Mouse (Mus musculus) midbrain, embryonic 12.5 days (tissue): ENCODE data around the gene Acsm3. TPM values are rescaled to one million over a fixed set of nuclear protein-coding genes. Genes with fewer than 3 reads are reported as not detected.

Experiments used
- ATAC-seq: fragments of 200-750 bp; cut with Nextera tagmentation; 2 replicates; pipeline ENCODE4 v1.8.0; 2017; ENCODE audit warnings: low read depth, moderate TSS enrichment, moderate library complexity; ENCODE audit not compliant: low FRiP score
- H3K27ac ChIP-seq: fragments of 300-500 bp; sonication (generic); replicated peaks from 2 replicates; pipeline ENCODE4 v1.5.1; 2016; ENCODE audit warnings: mild to moderate bottlenecking
- H3K27me3 ChIP-seq: fragments of 300-500 bp; sonication (generic); 2 replicates; pipeline ENCODE4 v1.6.1; 2016; ENCODE audit warnings: mild to moderate bottlenecking
- H3K36me3 ChIP-seq: fragments of 300-500 bp; sonication (generic); 2 replicates; pipeline ENCODE4 v1.6.1; 2016
- H3K4me1 ChIP-seq: fragments of 300-500 bp; sonication (generic); 2 replicates; pipeline ENCODE4 v1.6.1; 2016
- H3K4me2 ChIP-seq: fragments of 300-500 bp; sonication (generic); replicated peaks from 2 replicates; pipeline ENCODE4 v1.6.1; 2016; ENCODE audit warnings: mild to moderate bottlenecking, moderate library complexity
- H3K4me3 ChIP-seq: fragments of 300-500 bp; sonication (generic); 2 replicates; pipeline ENCODE4 v1.5.1; 2016; ENCODE audit warnings: mild to moderate bottlenecking
- H3K9ac ChIP-seq: fragments of 300-500 bp; sonication (generic); replicated peaks from 2 replicates; pipeline ENCODE4 v1.6.1; 2016; ENCODE audit warnings: mild to moderate bottlenecking, moderate library complexity
- H3K9me3 ChIP-seq: fragments of 300-500 bp; sonication (generic); 2 replicates; pipeline ENCODE4 v1.6.1; 2016; ENCODE audit warnings: mild to moderate bottlenecking
- WGBS: fragments of 180-500 bp; shearing (Covaris S2); methylation state at CpG from one replicate; pipeline ENCODE4 v1.1.7; 2016; 5-methylcytosine and 5-hydroxymethylcytosine counted together
- polyA plus RNA-seq: library from polyadenylated mRNA; unstranded; fragments of >200 nt; fragmentation: Nextera tagmentation; extraction: Ambion mirVana; gene quantifications from 2 replicates; pipeline ENCODE4 v1.2.1, GENCODE M21; 2016

Acsm3 gene
- polyA plus RNA-seq, 1 experiment from 2014 or later, result 0.14 TPM

- Histone ChIP-seq H3K27me3 (no peaks in the 10 kb centered on the region), H3K36me3 (peaks cover 7% of the 10 kb centered on the region; the same call in 1 of the 2 replicates), H3K4me3 (no peak overlapping the region), H3K27ac (no peak overlapping the region), H3K4me2 (no peak overlapping the region), H3K9ac (no peak overlapping the region), H3K9me3 (no peaks in the 10 kb centered on the region), H3K4me1 (no peaks in the 10 kb centered on the region)
- WGBS, result 95% methylated on average over 3 of the region's 3 CpGs
- no peak for ATAC-seq
These were observed 40.3 kb downstream of the Acsm3 start for GRCm38 (mm10) chr7:119800991-119801390.

GRCm38 (mm10) chr7:119807396-119807795 lies 46.7 kb downstream of the Acsm3 start:
- 96% methylated on average over 5 of the region's 5 CpGs for WGBS
- ATAC-seq, result no peak

GRCm38 (mm10) chr7:119808723-119809122 lies 48.0 kb downstream of the Acsm3 start:
- Histone ChIP-seq H3K27me3 (no peaks in the 10 kb centered on the region), H3K9ac (no peak overlapping the region), H3K27ac (no peak overlapping the region), H3K4me2 (no peak overlapping the region), H3K9me3 (no peaks in the 10 kb centered on the region), H3K4me1 (no peaks in the 10 kb centered on the region), H3K36me3 (peaks cover 26% of the 10 kb centered on the region), H3K4me3 (no peak overlapping the region)
- 90% methylated on average over 3 of the region's 3 CpGs for WGBS
- ATAC-seq, result no peak

More at GRCm38 (mm10) chr7:119807396-119807795, 46.7 kb downstream of the Acsm3 start:
- Histone ChIP-seq H3K4me1 (no peaks in the 10 kb centered on the region), H3K4me3 (no peak overlapping the region), H3K27me3 (no peaks in the 10 kb centered on the region), H3K27ac (no peak overlapping the region), H3K4me2 (no peak overlapping the region), H3K36me3 (peaks cover 26% of the 10 kb centered on the region), H3K9ac (no peak overlapping the region), H3K9me3 (no peaks in the 10 kb centered on the region)

- H3K4me2 ChIP-seq, result no peak overlapping the region
- no peaks in the 10 kb centered on the region for H3K9me3 ChIP-seq
- no peaks in the 10 kb centered on the region for H3K4me1 ChIP-seq
- ATAC-seq, result no peak
- H3K9ac ChIP-seq, result no peak overlapping the region
- 0 out of 2 replicates have a peak, but pooled peaks cover 9% of the 10 kb centered on the region for H3K36me3 ChIP-seq
- no peak overlapping the region for H3K4me3 ChIP-seq
- 97% methylated on average over 1 of the region's 1 CpGs for WGBS
- no peaks in the 10 kb centered on the region for H3K27me3 ChIP-seq
- no peak overlapping the region for H3K27ac ChIP-seq
These were observed 74.6 kb downstream of the Acsm3 start for GRCm38 (mm10) chr7:119835371-119835770.

GRCm38 (mm10) chr7:119835996-119836777 lies 75.5 kb downstream of the Acsm3 start:
- WGBS, result 95% methylated on average over 4 of the region's 4 CpGs
- H3K27ac ChIP-seq, result no peak overlapping the region
- H3K4me1 ChIP-seq, result no peaks in the 10 kb centered on the region
- no peaks in the 10 kb centered on the region for H3K9me3 ChIP-seq
- no peak overlapping the region for H3K4me3 ChIP-seq
- no peak overlapping the region for H3K9ac ChIP-seq
- no peak for ATAC-seq
- no peaks in the 10 kb centered on the region for H3K27me3 ChIP-seq
- no peak overlapping the region for H3K4me2 ChIP-seq
- 0 out of 2 replicates have a peak, but pooled peaks cover 9% of the 10 kb centered on the region for H3K36me3 ChIP-seq

Other genes starting within 250 kb of the Acsm3 start
- not detected in 2 replicates for gene Acsm5, start 241.5 kb upstream of the Acsm3 start, polyA plus RNA-seq
- gene Pdilt, start 237.4 kb upstream of the Acsm3 start, polyA plus RNA-seq, result 0.13 TPM in 1 of 2 replicates, not detected in the other
- not detected in 2 replicates for gene Acsm2, start 206.6 kb upstream of the Acsm3 start, polyA plus RNA-seq
- gene Acsm1, start 153.9 kb upstream of the Acsm3 start, polyA plus RNA-seq, result not detected in 2 replicates
- not detected in 2 replicates for gene Acsm4, start 70.9 kb upstream of the Acsm3 start, polyA plus RNA-seq
- gene Thumpd1, start 40.1 kb upstream of the Acsm3 start, polyA plus RNA-seq, result 90.7 and 91.2 TPM in 2 replicates
- gene Rexo5, start 33.1 kb downstream of the Acsm3 start, polyA plus RNA-seq, result 21.9 and 27.6 TPM in 2 replicates
- 32.9 and 36.6 TPM in 2 replicates for gene Eri2, start 33.1 kb downstream of the Acsm3 start, polyA plus RNA-seq
- gene Lyrm1, start 134.9 kb downstream of the Acsm3 start, polyA plus RNA-seq, result 12.8 and 14.0 TPM in 2 replicates
- gene Dcun1d3, start 135.4 kb downstream of the Acsm3 start, polyA plus RNA-seq, result 17.8 and 19.4 TPM in 2 replicates